Mouse (Mus musculus) adrenal gland, adult (tissue): ENCODE measurements around the gene Ankrd44.
"Not testable (repeated sequence)": the region's sequence is repeated elsewhere in the genome, so short reads cannot be mapped to it uniquely, and the experiment has no call there.

Experiments used
- DNase-seq, 2 experiments: peaks; one replicate each; pipeline ENCODE4 v3.0.0; 2022 to 2023; ENCODE audit warnings: low spot score in 1 of 2; ENCODE audit not compliant: inconsistent age in 2 of 2

Gene Ankrd44

GRCm38 (mm10) chr1:54925971-54926771 is at the start of gene Ankrd44:
Gene Ankrd44, minus strand, starts transcription at chr1:54926387.
- peak; percentile 86 to 92 for DNase-seq

GRCm38 (mm10) chr1:54971687-54972404 is 45.7 kb upstream of the Ankrd44 start:
- DNase-seq: no peak

- no peak for DNase-seq
Observed at GRCm38 (mm10) chr1:54966858-54967257, 40.7 kb upstream of the Ankrd44 start.

GRCm38 (mm10) chr1:54965159-54965995 is 39.2 kb upstream of the Ankrd44 start:
- DNase-seq: no peak

- no peak for DNase-seq
Observed at GRCm38 (mm10) chr1:54961724-54962123, 35.5 kb upstream of the Ankrd44 start.

- DNase-seq: no peak
Observed at GRCm38 (mm10) chr1:54960613-54961165, 34.5 kb upstream of the Ankrd44 start.

- peak in 1 of 2 experiments; percentile 29 for DNase-seq
Observed at GRCm38 (mm10) chr1:54958525-54958924, 32.3 kb upstream of the Ankrd44 start.

- not testable (repeated sequence) for DNase-seq
Observed at GRCm38 (mm10) chr1:54956995-54957394, 30.8 kb upstream of the Ankrd44 start.

GRCm38 (mm10) chr1:54954856-54955255 is 28.7 kb upstream of the Ankrd44 start:
- DNase-seq: no peak

- no peak for DNase-seq
Observed at GRCm38 (mm10) chr1:54944648-54945047, 18.5 kb upstream of the Ankrd44 start.

- no peak for DNase-seq
Observed at GRCm38 (mm10) chr1:54935466-54935865, 9.3 kb upstream of the Ankrd44 start.

GRCm38 (mm10) chr1:54934911-54935310 is 8.7 kb upstream of the Ankrd44 start:
- DNase-seq: no peak

GRCm38 (mm10) chr1:54933646-54934045 is 7.5 kb upstream of the Ankrd44 start:
- DNase-seq: no peak

- DNase-seq: no peak
Observed at GRCm38 (mm10) chr1:54932456-54933115, 6.4 kb upstream of the Ankrd44 start.

GRCm38 (mm10) chr1:54931231-54931630 is 5.0 kb upstream of the Ankrd44 start:
- DNase-seq: no peak

GRCm38 (mm10) chr1:54930670-54931200 is 4.5 kb upstream of the Ankrd44 start:
- DNase-seq: no peak

GRCm38 (mm10) chr1:54925451-54925934 is 694 bp downstream of the Ankrd44 start:
- DNase-seq: peak; percentile 37 to 73

- DNase-seq: no peak
Observed at GRCm38 (mm10) chr1:54924760-54925159, 1.4 kb downstream of the Ankrd44 start.

GRCm38 (mm10) chr1:54924309-54924685 is 1.9 kb downstream of the Ankrd44 start:
- peak in 1 of 2 experiments; percentile 31 for DNase-seq
